Mouse (Mus musculus) midbrain, embryonic 13.5 days (tissue): ENCODE data around the gene Yeats4. TPM values are rescaled to one million over a fixed set of nuclear protein-coding genes. Genes with fewer than 3 reads are reported as not detected.

Experiments
- polyA plus RNA-seq: library from polyadenylated mRNA; unstranded; fragments of >200 nt; fragmentation: Nextera tagmentation; extraction: Ambion mirVana; gene quantifications from 2 replicates; pipeline ENCODE4 v1.2.1, GENCODE M21; 2015

Gene Yeats4
- polyA plus RNA-seq, 1 experiment from 2014 or later, result 141 TPM

Other genes starting within 250 kb of the Yeats4 start
- 0.09 and 0.15 TPM in 2 replicates for gene Best3, start 238.2 kb downstream of the Yeats4 start, polyA plus RNA-seq
- not detected in 2 replicates for gene Lrrc10, start 179.2 kb downstream of the Yeats4 start, polyA plus RNA-seq
- 280 and 281 TPM in 2 replicates for gene Cct2, start 160.7 kb downstream of the Yeats4 start, polyA plus RNA-seq
- 19.0 and 22.2 TPM in 2 replicates for gene Frs2, start 76.0 kb downstream of the Yeats4 start, polyA plus RNA-seq
- not detected in 2 replicates for gene 9530003J23Rik, start 14.2 kb upstream of the Yeats4 start, polyA plus RNA-seq
- gene Lyz2, start 57.8 kb upstream of the Yeats4 start, polyA plus RNA-seq, result 14.7 and 19.0 TPM in 2 replicates
- gene Lyz1, start 68.4 kb upstream of the Yeats4 start, polyA plus RNA-seq, result not detected in 2 replicates
- gene Cpsf6, start 155.5 kb upstream of the Yeats4 start, polyA plus RNA-seq, result 203 and 210 TPM in 2 replicates